Mouse (Mus musculus): ENCODE measurements at regions not wholly inside any gene's neighbourhood (a gene's known extent, or its start where the extent isn't known, plus 50 kb on each side); places are given as distances from the start of the nearest gene placed in this dataset.

- peak; percentile 27; the same call in 1 of the 2 replicates for ATAC-seq (ENCODE audit: insufficient read depth, low read depth)
- Histone ChIP-seq H3K27ac (ENCODE audit: low read depth) (no peak overlapping the region), H3K27me3 (ENCODE audit: control insufficient read depth, insufficient read depth, low read length) (no peaks in the 10 kb centered on the region), H3K4me1 (ENCODE audit: control insufficient read depth, insufficient read depth) (peaks cover 6% of the 10 kb centered on the region; the same call in 1 of the 2 replicates), H3K9ac (replicated peaks; ENCODE audit: low read depth, low read length) (no peak overlapping the region), H3K9me3 (replicated peaks; ENCODE audit: control insufficient read depth, low read length) (no peaks in the 10 kb centered on the region), H3K4me3 (ENCODE audit: low read depth, low read length) (no peak overlapping the region), H3K36me3 (replicated peaks; ENCODE audit: control insufficient read depth, insufficient read depth, low read length) (no peaks in the 10 kb centered on the region), H3K4me2 (ENCODE audit: low read depth, low read length) (no peak overlapping the region)
- 22% methylated on average over 10 of the region's 10 CpGs for WGBS
- TF ChIP-seq EP300 (IDR thresholded peaks at IDR 0.05; ENCODE audit: low read depth) = no peak
- no peak for TF ChIP-seq CTCF (IDR thresholded peaks at IDR 0.05; ENCODE audit: low read depth)
- DNase-seq (ENCODE audit: low spot score) = no peak
Observed at GRCm38 (mm10) chr13:73034065-73034831, 226.0 kb upstream of the Irx4 start.

- H3K4me2 ChIP-seq (ENCODE audit: low read depth, low read length) = no peak overlapping the region
- 83% methylated on average over 10 of the region's 10 CpGs for WGBS
- no peak for ATAC-seq (ENCODE audit: insufficient read depth, low read depth)
Observed at GRCm38 (mm10) chr13:73034886-73035285, 225.4 kb upstream of the Irx4 start.

GRCm38 (mm10) chr13:73035336-73035940, 224.8 kb upstream of the Irx4 start:
- no peak overlapping the region for H3K4me3 ChIP-seq (ENCODE audit: low read depth, low read length)
- no peaks in the 10 kb centered on the region for H3K36me3 ChIP-seq (replicated peaks; ENCODE audit: control insufficient read depth, insufficient read depth, low read length)
- H3K9me3 ChIP-seq (replicated peaks; ENCODE audit: control insufficient read depth, low read length) = no peaks in the 10 kb centered on the region
- no peak overlapping the region for H3K4me2 ChIP-seq (ENCODE audit: low read depth, low read length)
- WGBS = 52% methylated on average over 2 of the region's 2 CpGs
- DNase-seq (ENCODE audit: low spot score) = no peak
- H3K27ac ChIP-seq (ENCODE audit: low read depth) = no peak overlapping the region
- H3K4me1 ChIP-seq (ENCODE audit: control insufficient read depth, insufficient read depth) = peaks cover 6% of the 10 kb centered on the region; the same call in 1 of the 2 replicates
- no peak for TF ChIP-seq EP300 (IDR thresholded peaks at IDR 0.05; ENCODE audit: low read depth)
- no peak for ATAC-seq (ENCODE audit: insufficient read depth, low read depth)
- no peaks in the 10 kb centered on the region for H3K27me3 ChIP-seq (ENCODE audit: control insufficient read depth, insufficient read depth, low read length)
- no peak overlapping the region for H3K9ac ChIP-seq (replicated peaks; ENCODE audit: low read depth, low read length)

More at GRCm38 (mm10) chr13:73034886-73035285, 225.4 kb upstream of the Irx4 start:
- Histone ChIP-seq H3K9ac (replicated peaks; ENCODE audit: low read depth, low read length) (no peak overlapping the region), H3K27ac (ENCODE audit: low read depth) (no peak overlapping the region), H3K4me3 (ENCODE audit: low read depth, low read length) (no peak overlapping the region), H3K4me1 (ENCODE audit: control insufficient read depth, insufficient read depth) (peaks cover 6% of the 10 kb centered on the region; the same call in 1 of the 2 replicates), H3K36me3 (replicated peaks; ENCODE audit: control insufficient read depth, insufficient read depth, low read length) (no peaks in the 10 kb centered on the region), H3K27me3 (ENCODE audit: control insufficient read depth, insufficient read depth, low read length) (no peaks in the 10 kb centered on the region), H3K9me3 (replicated peaks; ENCODE audit: control insufficient read depth, low read length) (no peaks in the 10 kb centered on the region)
- TF ChIP-seq CTCF (IDR thresholded peaks at IDR 0.05; ENCODE audit: low read depth) = no peak
- no peak for TF ChIP-seq EP300 (IDR thresholded peaks at IDR 0.05; ENCODE audit: low read depth)
- no peak for DNase-seq (ENCODE audit: low spot score)

GRCm38 (mm10) chr13:73039731-73040130, 220.5 kb upstream of the Irx4 start:
- ATAC-seq (ENCODE audit: insufficient read depth, low read depth) (no peak), DNase-seq (ENCODE audit: low spot score) (no peak)
- Histone ChIP-seq H3K27me3 (ENCODE audit: control insufficient read depth, insufficient read depth, low read length) (no peaks in the 10 kb centered on the region), H3K27ac (ENCODE audit: low read depth) (no peak overlapping the region), H3K4me2 (ENCODE audit: low read depth, low read length) (no peak overlapping the region), H3K4me1 (ENCODE audit: control insufficient read depth, insufficient read depth) (no peaks in the 10 kb centered on the region), H3K9ac (replicated peaks; ENCODE audit: low read depth, low read length) (no peak overlapping the region), H3K36me3 (replicated peaks; ENCODE audit: control insufficient read depth, insufficient read depth, low read length) (no peaks in the 10 kb centered on the region), H3K4me3 (ENCODE audit: low read depth, low read length) (no peak overlapping the region), H3K9me3 (replicated peaks; ENCODE audit: control insufficient read depth, low read length) (no peaks in the 10 kb centered on the region)
- 87% methylated on average over 5 of the region's 5 CpGs for WGBS
- TF ChIP-seq EP300 (IDR thresholded peaks at IDR 0.05; ENCODE audit: low read depth) = no peak
- TF ChIP-seq CTCF (IDR thresholded peaks at IDR 0.05; ENCODE audit: low read depth) = no peak

GRCm38 (mm10) chr13:73041233-73042040, 218.8 kb upstream of the Irx4 start:
- H3K9ac ChIP-seq (replicated peaks; ENCODE audit: low read depth, low read length) = no peak overlapping the region
- no peak overlapping the region for H3K27ac ChIP-seq (ENCODE audit: low read depth)
- ATAC-seq (ENCODE audit: insufficient read depth, low read depth) (no peak), DNase-seq (ENCODE audit: low spot score) (no peak)
- H3K36me3 ChIP-seq (replicated peaks; ENCODE audit: control insufficient read depth, insufficient read depth, low read length) = no peaks in the 10 kb centered on the region
- H3K4me1 ChIP-seq (ENCODE audit: control insufficient read depth, insufficient read depth) = no peaks in the 10 kb centered on the region
- no peak for TF ChIP-seq CTCF (IDR thresholded peaks at IDR 0.05; ENCODE audit: low read depth)
- TF ChIP-seq EP300 (IDR thresholded peaks at IDR 0.05; ENCODE audit: low read depth) = no peak
- no peaks in the 10 kb centered on the region for H3K9me3 ChIP-seq (replicated peaks; ENCODE audit: control insufficient read depth, low read length)
- no peak overlapping the region for H3K4me3 ChIP-seq (ENCODE audit: low read depth, low read length)
- H3K27me3 ChIP-seq (ENCODE audit: control insufficient read depth, insufficient read depth, low read length) = no peaks in the 10 kb centered on the region
- H3K4me2 ChIP-seq (ENCODE audit: low read depth, low read length) = no peak overlapping the region
- 63% methylated on average over 14 of the region's 14 CpGs for WGBS
